Mouse (Mus musculus): ENCODE results near the gene Tmem106c. TPM values are rescaled to one million over a fixed set of nuclear protein-coding genes. Genes with fewer than 3 reads are reported as not detected.
A peak's percentile ranks its signal among the peaks of the same experiment; 100 is the strongest.

Gene Tmem106c
- polyA plus RNA-seq, 1 experiment from 2014 or later = 33.1 TPM

- no peak for DNase-seq (ENCODE audit: low spot score)
Measured at GRCm38 (mm10) chr15:98003822-98004739, 40.1 kb downstream of the Tmem106c start, which contains the start of gene Col2a1. Gene Col2a1 (minus strand): TSS chr15:98004695.

DNA sequence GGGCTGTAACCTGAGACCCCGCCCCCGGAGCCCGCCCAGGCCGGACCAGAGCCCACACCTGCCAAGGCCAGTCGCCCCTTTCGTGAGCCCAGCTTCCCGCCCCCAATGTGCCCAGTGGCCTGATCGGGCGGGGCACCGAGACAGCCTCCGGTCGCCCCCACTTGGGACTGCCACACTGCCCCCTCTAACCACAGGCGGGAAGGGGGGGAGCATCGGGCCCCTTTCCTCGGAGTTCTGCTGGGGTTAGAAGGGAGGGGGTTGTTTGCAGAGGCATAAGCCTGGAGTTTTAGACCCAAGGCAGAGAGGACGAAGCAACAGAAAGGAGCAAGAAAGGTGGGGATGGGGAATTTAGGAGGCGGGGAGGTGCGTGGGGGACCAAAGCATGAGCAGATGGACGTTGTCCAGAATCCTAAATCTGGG, 40.8 kb downstream of the Tmem106c start:
- H3K27ac ChIP-seq (replicated peaks) = no peak overlapping the region
- DNase-seq (ENCODE audit: low spot score) = no peak
- ATAC-seq (ENCODE audit: low FRiP score, low TSS enrichment) = no peak
- 3% methylated on average over 14 of the region's 19 CpGs for WGBS
- H3K36me3 ChIP-seq (ENCODE audit: control insufficient read depth, insufficient read depth, low read length) = no peaks in the 10 kb centered on the region
- TF ChIP-seq EP300 (optimal IDR thresholded peaks at IDR 0.05) (no peak), CTCF (IDR thresholded peaks at IDR 0.05; ENCODE audit: low read depth) (no peak)
- peaks cover 33% of the 10 kb centered on the region; the same call in 1 of the 2 replicates for H3K27me3 ChIP-seq (ENCODE audit: control insufficient read depth, insufficient read depth, low read length)
- H3K4me1 ChIP-seq (replicated peaks; ENCODE audit: control insufficient read depth, insufficient read depth) = 0 out of 2 replicates have a peak, but pooled peaks cover 3% of the 10 kb centered on the region
- H3K9me3 ChIP-seq (ENCODE audit: control insufficient read depth, low read length) = no peaks in the 10 kb centered on the region
- H3K4me3 ChIP-seq (ENCODE audit: low read depth, low read length) = peak overlapping the region; percentile 25
- H3K4me2 ChIP-seq (replicated peaks; ENCODE audit: low read depth) = peak overlapping the region; percentile 42
- H3K9ac ChIP-seq (ENCODE audit: low read length) = peak overlapping the region; percentile 8; the same call in 1 of the 2 replicates

More at GRCm38 (mm10) chr15:98003822-98004739, 40.1 kb downstream of the Tmem106c start, which contains the start of gene Col2a1:
- 0 out of 2 replicates have a peak, but pooled peaks cover 3% of the 10 kb centered on the region for H3K4me1 ChIP-seq (replicated peaks; ENCODE audit: control insufficient read depth, insufficient read depth)
- ATAC-seq (ENCODE audit: low FRiP score, low TSS enrichment) = peak; percentile 19; the same call in 1 of the 2 replicates
- peak within 1 kb of the TSS; percentile 42 for H3K4me2 ChIP-seq (replicated peaks; ENCODE audit: low read depth)
- no peak within 1 kb of the TSS for H3K27ac ChIP-seq (replicated peaks)
- WGBS = 3% methylated on average over 37 of the region's 59 CpGs
- no peaks in the 10 kb centered on the region for H3K36me3 ChIP-seq (ENCODE audit: control insufficient read depth, insufficient read depth, low read length)
- peak within 1 kb of the TSS; percentile 25 for H3K4me3 ChIP-seq (ENCODE audit: low read depth, low read length)
- H3K9me3 ChIP-seq (ENCODE audit: control insufficient read depth, low read length) = no peaks in the 10 kb centered on the region
- peaks cover 35% of the 10 kb centered on the region; the same call in 1 of the 2 replicates for H3K27me3 ChIP-seq (ENCODE audit: control insufficient read depth, insufficient read depth, low read length)
- TF ChIP-seq CTCF (IDR thresholded peaks at IDR 0.05; ENCODE audit: low read depth) (no peak), EP300 (optimal IDR thresholded peaks at IDR 0.05) (no peak)
- peak within 1 kb of the TSS; percentile 8; the same call in 1 of the 2 replicates for H3K9ac ChIP-seq (ENCODE audit: low read length)

DNA sequence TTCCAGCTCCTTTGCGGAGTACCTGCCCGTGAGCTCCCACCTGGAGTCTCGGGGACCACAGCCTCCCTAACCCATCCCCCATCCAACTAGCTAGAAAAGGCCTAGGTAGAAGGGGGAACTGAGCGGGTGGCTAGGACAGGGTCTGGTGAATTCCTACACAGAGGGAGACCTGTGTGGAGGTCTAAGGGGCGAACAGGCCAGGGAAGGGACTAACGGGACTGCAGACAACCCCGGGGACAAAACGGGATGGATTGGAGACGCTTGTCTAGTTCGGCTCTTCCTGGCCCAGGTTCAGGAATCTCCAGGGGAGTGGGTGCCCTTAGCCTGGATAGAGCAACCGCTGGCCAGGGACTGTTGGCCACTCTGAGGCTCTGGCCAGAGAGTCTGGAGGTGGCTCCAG, 41.2 kb downstream of the Tmem106c start:
- TF ChIP-seq CTCF (IDR thresholded peaks at IDR 0.05; ENCODE audit: low read depth) = no peak
- TF ChIP-seq EP300 (optimal IDR thresholded peaks at IDR 0.05) = no peak
- Histone ChIP-seq H3K9ac (ENCODE audit: low read length) (no peak overlapping the region), H3K4me1 (replicated peaks; ENCODE audit: control insufficient read depth, insufficient read depth) (0 out of 2 replicates have a peak, but pooled peaks cover 3% of the 10 kb centered on the region), H3K27ac (replicated peaks) (no peak overlapping the region), H3K4me2 (replicated peaks; ENCODE audit: low read depth) (no peak overlapping the region), H3K36me3 (ENCODE audit: control insufficient read depth, insufficient read depth, low read length) (no peaks in the 10 kb centered on the region), H3K4me3 (ENCODE audit: low read depth, low read length) (no peak overlapping the region), H3K27me3 (ENCODE audit: control insufficient read depth, insufficient read depth, low read length) (peaks cover 32% of the 10 kb centered on the region; the same call in 1 of the 2 replicates), H3K9me3 (ENCODE audit: control insufficient read depth, low read length) (no peaks in the 10 kb centered on the region)
- DNase-seq (ENCODE audit: low spot score) (no peak), ATAC-seq (ENCODE audit: low FRiP score, low TSS enrichment) (no peak)
- 20% methylated on average over 11 of the region's 11 CpGs for WGBS

DNA sequence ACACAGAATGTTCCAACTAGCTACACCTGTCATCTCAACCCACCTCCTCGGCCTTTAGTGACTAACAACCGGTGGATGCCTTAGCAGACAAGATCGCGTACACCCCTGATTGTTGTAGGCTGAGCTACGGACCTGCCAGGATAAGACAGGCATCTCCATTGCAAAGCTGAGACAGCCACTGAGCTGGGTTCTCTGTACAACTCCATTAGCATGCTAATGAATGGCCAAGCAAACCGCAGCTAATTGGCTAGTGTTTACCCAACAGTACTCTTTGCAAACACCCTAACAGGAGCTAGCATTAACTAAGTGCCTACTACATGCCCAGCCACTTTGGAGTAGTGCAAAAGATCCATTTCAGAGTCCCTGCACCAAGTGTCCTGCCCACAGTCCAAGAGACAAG, 48.8 kb downstream of the Tmem106c start:
- Histone ChIP-seq H3K27me3 (ENCODE audit: control insufficient read depth, insufficient read depth, low read length) (no peaks in the 10 kb centered on the region), H3K4me1 (replicated peaks; ENCODE audit: control insufficient read depth, insufficient read depth) (no peaks in the 10 kb centered on the region), H3K27ac (replicated peaks) (no peak overlapping the region), H3K4me2 (replicated peaks; ENCODE audit: low read depth) (no peak overlapping the region), H3K36me3 (ENCODE audit: control insufficient read depth, insufficient read depth, low read length) (no peaks in the 10 kb centered on the region), H3K9me3 (ENCODE audit: control insufficient read depth, low read length) (no peaks in the 10 kb centered on the region), H3K4me3 (ENCODE audit: low read depth, low read length) (no peak overlapping the region), H3K9ac (ENCODE audit: low read length) (no peak overlapping the region)
- ATAC-seq (ENCODE audit: low FRiP score, low TSS enrichment) (no peak), DNase-seq (ENCODE audit: low spot score) (no peak)
- no peak for TF ChIP-seq CTCF (IDR thresholded peaks at IDR 0.05; ENCODE audit: low read depth)
- TF ChIP-seq EP300 (optimal IDR thresholded peaks at IDR 0.05) = no peak
- 65% methylated on average over 6 of the region's 6 CpGs for WGBS

- Histone ChIP-seq H3K27ac (replicated peaks) (no peak overlapping the region), H3K4me3 (ENCODE audit: low read depth, low read length) (no peak overlapping the region), H3K27me3 (ENCODE audit: control insufficient read depth, insufficient read depth, low read length) (no peaks in the 10 kb centered on the region), H3K4me1 (replicated peaks; ENCODE audit: control insufficient read depth, insufficient read depth) (no peaks in the 10 kb centered on the region), H3K4me2 (replicated peaks; ENCODE audit: low read depth) (no peak overlapping the region), H3K9ac (ENCODE audit: low read length) (no peak overlapping the region), H3K9me3 (ENCODE audit: control insufficient read depth, low read length) (no peaks in the 10 kb centered on the region), H3K36me3 (ENCODE audit: control insufficient read depth, insufficient read depth, low read length) (no peaks in the 10 kb centered on the region)
- 77% methylated on average over 4 of the region's 4 CpGs for WGBS
- ATAC-seq (ENCODE audit: low FRiP score, low TSS enrichment) = no peak
- TF ChIP-seq EP300 (optimal IDR thresholded peaks at IDR 0.05) (no peak), CTCF (IDR thresholded peaks at IDR 0.05; ENCODE audit: low read depth) (no peak)
- no peak for DNase-seq (ENCODE audit: low spot score)
Measured at GRCm38 (mm10) chr15:98017925-98018324, 53.9 kb downstream of the Tmem106c start.
